Mouse (Mus musculus) lung, postnatal 0 days (tissue): ENCODE results near the gene Exosc1.

Experiments used
- CTCF ChIP-seq: IDR thresholded peaks from 2 replicates; pipeline ENCODE4 v1.5.1; 2016; ENCODE audit warnings: antibody characterized with exemption, mild to moderate bottlenecking
- EP300 ChIP-seq: IDR thresholded peaks from 2 replicates; pipeline ENCODE4 v1.6.1; 2016; ENCODE audit warnings: antibody characterized with exemption, mild to moderate bottlenecking, control low read depth

GRCm38 (mm10) chr19:41934124-41934523, 901 bp upstream of the Exosc1 start:
- TF ChIP-seq CTCF: no peak
- TF ChIP-seq EP300: no peak
